ENCODE assay signal across 8 mouse cellular contexts in genomic region chr8:105936866-105937475, GRCm38 (mm10). TPM values are rescaled to one million over a fixed set of nuclear protein-coding genes. Genes with fewer than 3 reads are reported as not detected.
DNase-seq lines count a peak whose midpoint lies in the region; ATAC-seq and TF ChIP-seq lines count a peak whose summit lies in the region.

No protein-coding gene starts in this region.

- peaks cover 65% of the 10 kb centered on the region for H3K4me1 ChIP-seq in erythroblast, embryonic 14.5 days (ENCODE audit: control insufficient read depth)
- peaks cover 21% of the 10 kb centered on the region for H3K4me1 ChIP-seq in heart, embryonic 12.5 days (replicated peaks)
- H3K4me1 ChIP-seq in kidney, postnatal 0 days (replicated peaks; ENCODE audit: insufficient read depth, low read length) = peaks cover 8% of the 10 kb centered on the region; the same call in 1 of the 2 replicates
- peaks cover 28% of the 10 kb centered on the region for H3K4me1 ChIP-seq in liver, embryonic 11.5 days (replicated peaks; ENCODE audit: control insufficient read depth, insufficient read depth, low read length)
- no peaks in the 10 kb centered on the region for H3K4me1 ChIP-seq in stomach, embryonic 14.5 days (ENCODE audit: control insufficient read depth, insufficient read depth, low read length)

- no peaks in the 10 kb centered on the region for H3K27me3 ChIP-seq in erythroblast, embryonic 14.5 days (ENCODE audit: control insufficient read depth)
- H3K27me3 ChIP-seq in heart, embryonic 12.5 days (replicated peaks) = no peaks in the 10 kb centered on the region
- no peaks in the 10 kb centered on the region for H3K27me3 ChIP-seq in kidney, postnatal 0 days (ENCODE audit: insufficient read depth, low read length)
- no peaks in the 10 kb centered on the region for H3K27me3 ChIP-seq in liver, embryonic 11.5 days (replicated peaks; ENCODE audit: control insufficient read depth, insufficient read depth, low read length)
- H3K27me3 ChIP-seq in stomach, embryonic 14.5 days (ENCODE audit: control insufficient read depth, insufficient read depth, low read length) = no peaks in the 10 kb centered on the region

- H3K36me3 ChIP-seq in erythroblast, embryonic 14.5 days (ENCODE audit: control insufficient read depth) = peaks cover 42% of the 10 kb centered on the region
- peaks cover 37% of the 10 kb centered on the region for H3K36me3 ChIP-seq in heart, embryonic 12.5 days
- H3K36me3 ChIP-seq in kidney, postnatal 0 days (ENCODE audit: insufficient read depth, low read length) = peaks cover 5% of the 10 kb centered on the region; the same call in 1 of the 2 replicates
- peaks cover 20% of the 10 kb centered on the region for H3K36me3 ChIP-seq in liver, embryonic 11.5 days (ENCODE audit: control insufficient read depth, insufficient read depth, low read length)
- peaks cover 9% of the 10 kb centered on the region for H3K36me3 ChIP-seq in stomach, embryonic 14.5 days (ENCODE audit: control insufficient read depth, insufficient read depth, low read length)

- peak; percentile 31; the same call in 1 of the 2 replicates for TF ChIP-seq POLR2A in brain, embryonic 14.5 days (IDR thresholded peaks at IDR 0.05; ENCODE audit: borderline replicate concordance, extremely low read depth, insufficient read depth, insufficient read length, poor library complexity, severe bottlenecking)

- peak overlapping the region; percentile 91 for H3K9ac ChIP-seq in heart, embryonic 12.5 days
- H3K9ac ChIP-seq in kidney, postnatal 0 days (ENCODE audit: low read depth, low read length) = peak overlapping the region; percentile 77
- peak overlapping the region; percentile 78 for H3K9ac ChIP-seq in liver, embryonic 11.5 days (ENCODE audit: low read depth, low read length)
- peak overlapping the region; percentile 43 for H3K9ac ChIP-seq in stomach, embryonic 14.5 days (replicated peaks; ENCODE audit: low read depth, low read length)

- peak; percentile 91 for ATAC-seq in heart, embryonic 12.5 days (ENCODE audit: insufficient number of reproducible peaks, low FRiP score)
- peak; percentile 91 for ATAC-seq in kidney, postnatal 0 days (replicated peaks; ENCODE audit: low FRiP score, low read depth)
- ATAC-seq in liver, embryonic 11.5 days (replicated peaks; ENCODE audit: low FRiP score) = peak; percentile 83
- ATAC-seq in stomach, embryonic 14.5 days (ENCODE audit: insufficient number of reproducible peaks, insufficient read depth, low FRiP score, low read depth) = peak; percentile 91

- H3K9me3 ChIP-seq in erythroblast, embryonic 14.5 days (ENCODE audit: control insufficient read depth, low read length) = no peaks in the 10 kb centered on the region
- H3K9me3 ChIP-seq in heart, embryonic 12.5 days (replicated peaks) = no peaks in the 10 kb centered on the region
- no peaks in the 10 kb centered on the region for H3K9me3 ChIP-seq in kidney, postnatal 0 days (replicated peaks; ENCODE audit: low read length)
- H3K9me3 ChIP-seq in liver, embryonic 11.5 days (ENCODE audit: control insufficient read depth, low read length) = no peaks in the 10 kb centered on the region; the same call in 1 of the 2 replicates
- no peaks in the 10 kb centered on the region for H3K9me3 ChIP-seq in stomach, embryonic 14.5 days (ENCODE audit: control insufficient read depth, low read depth, low read length)

- TF ChIP-seq CTCF in brain, embryonic 14.5 days (IDR thresholded peaks at IDR 0.05; ENCODE audit: borderline replicate concordance, extremely low read depth, insufficient read depth, insufficient read length) = no peak
- peak; percentile 17 for TF ChIP-seq CTCF in kidney, postnatal 0 days (IDR thresholded peaks at IDR 0.05; ENCODE audit: low read depth)

- peak overlapping the region; percentile 95 for H3K27ac ChIP-seq in heart, embryonic 12.5 days (ENCODE audit: poor library complexity, severe bottlenecking)
- peak overlapping the region; percentile 86 for H3K27ac ChIP-seq in kidney, postnatal 0 days
- H3K27ac ChIP-seq in liver, embryonic 11.5 days (ENCODE audit: low read depth, low read length) = peak overlapping the region; percentile 90
- peak overlapping the region; percentile 70 for H3K27ac ChIP-seq in stomach, embryonic 14.5 days (ENCODE audit: low read length)

- under 1% methylated on average over 30 of the region's 30 CpGs for WGBS in heart, embryonic 12.5 days
- under 1% methylated on average over 30 of the region's 30 CpGs for WGBS in kidney, postnatal 0 days
- 1% methylated on average over 30 of the region's 30 CpGs for WGBS in liver, embryonic 11.5 days
- under 1% methylated on average over 30 of the region's 30 CpGs for WGBS in stomach, embryonic 14.5 days

- DNase-seq in B cell, adult 2 months = peak; percentile 76 to 77
- DNase-seq in brain, embryonic 14.5 days (ENCODE audit: low read depth) = peak; percentile 96
- DNase-seq in kidney, postnatal 0 days (ENCODE audit: low spot score) = peak; percentile 98
- peak; percentile 86 for DNase-seq in liver, embryonic 11.5 days (ENCODE audit: low spot score)
- peak; percentile 67 for DNase-seq in naive thymus-derived CD4-positive, alpha-beta T cell, adult 2 months (ENCODE audit: low read depth)

- peak overlapping the region; percentile 86 for H3K4me2 ChIP-seq in heart, embryonic 12.5 days
- peak overlapping the region; percentile 93 for H3K4me2 ChIP-seq in kidney, postnatal 0 days (ENCODE audit: low read length)
- peak overlapping the region; percentile 92 for H3K4me2 ChIP-seq in liver, embryonic 11.5 days
- H3K4me2 ChIP-seq in stomach, embryonic 14.5 days (replicated peaks; ENCODE audit: low read depth, low read length) = peak overlapping the region; percentile 97

- peak overlapping the region; percentile 70 for H3K4me3 ChIP-seq in erythroblast, embryonic 14.5 days (replicated peaks)
- H3K4me3 ChIP-seq in heart, embryonic 12.5 days = peak overlapping the region; percentile 77
- H3K4me3 ChIP-seq in kidney, postnatal 0 days (replicated peaks; ENCODE audit: low read depth, low read length) = peak overlapping the region; percentile 83
- peak overlapping the region; percentile 85 for H3K4me3 ChIP-seq in liver, embryonic 11.5 days (ENCODE audit: low read depth, low read length)
- H3K4me3 ChIP-seq in stomach, embryonic 14.5 days (ENCODE audit: low read depth, low read length) = peak overlapping the region; percentile 65

RNA-seq across cellular contexts. Expression of gene Psmb10, which starts 1.3 kb away (rescaled TPM):
- polyA plus RNA-seq in brain, embryonic 14.5 days (2012; rRNA removed) = 51.6 and 64.8 TPM in 2 replicates
- polyA plus RNA-seq in erythroblast, embryonic 14.5 days (2012) = 3.2 and 4.6 TPM in 2 replicates
- polyA plus RNA-seq in heart, embryonic 12.5 days (2016; fragmentation: Nextera tagmentation; extraction: Ambion mirVana) = 45.2 and 49.1 TPM in 2 replicates
- polyA plus RNA-seq in kidney, postnatal 0 days (2015; fragmentation: Nextera tagmentation; extraction: Ambion mirVana) = 59.7 and 63.1 TPM in 2 replicates
- polyA plus RNA-seq in liver, embryonic 11.5 days (2014; fragmentation: Nextera tagmentation; extraction: Ambion mirVana) = 142 and 160 TPM in 2 replicates
- 40.0 and 42.6 TPM in 2 replicates for polyA plus RNA-seq in stomach, embryonic 14.5 days (2014; fragmentation: Nextera tagmentation; extraction: Ambion mirVana)

RNA-seq across cellular contexts. Expression of gene Ctrl, which starts 3.3 kb away (rescaled TPM):
- 7.8 and 10.2 TPM in 2 replicates for polyA plus RNA-seq in brain, embryonic 14.5 days (2012; rRNA removed)
- not detected in 2 replicates for polyA plus RNA-seq in erythroblast, embryonic 14.5 days (2012)
- polyA plus RNA-seq in heart, embryonic 12.5 days (2016; fragmentation: Nextera tagmentation; extraction: Ambion mirVana) = 0.73 and 1.1 TPM in 2 replicates
- polyA plus RNA-seq in kidney, postnatal 0 days (2015; fragmentation: Nextera tagmentation; extraction: Ambion mirVana) = 0.67 and 0.77 TPM in 2 replicates
- 1.9 and 3.0 TPM in 2 replicates for polyA plus RNA-seq in liver, embryonic 11.5 days (2014; fragmentation: Nextera tagmentation; extraction: Ambion mirVana)
- polyA plus RNA-seq in stomach, embryonic 14.5 days (2014; fragmentation: Nextera tagmentation; extraction: Ambion mirVana) = 0.67 and 0.98 TPM in 2 replicates

RNA-seq across cellular contexts. Expression of gene Lcat, which starts 6.2 kb away (rescaled TPM):
- 2.0 and 2.3 TPM in 2 replicates for polyA plus RNA-seq in brain, embryonic 14.5 days (2012; rRNA removed)
- 0.33 and 0.36 TPM in 2 replicates for polyA plus RNA-seq in erythroblast, embryonic 14.5 days (2012)
- polyA plus RNA-seq in heart, embryonic 12.5 days (2016; fragmentation: Nextera tagmentation; extraction: Ambion mirVana) = 2.0 and 2.3 TPM in 2 replicates
- polyA plus RNA-seq in kidney, postnatal 0 days (2015; fragmentation: Nextera tagmentation; extraction: Ambion mirVana) = 0.45 and 0.50 TPM in 2 replicates
- 32.1 and 32.7 TPM in 2 replicates for polyA plus RNA-seq in liver, embryonic 11.5 days (2014; fragmentation: Nextera tagmentation; extraction: Ambion mirVana)
- 1.6 and 2.1 TPM in 2 replicates for polyA plus RNA-seq in stomach, embryonic 14.5 days (2014; fragmentation: Nextera tagmentation; extraction: Ambion mirVana)

RNA-seq across cellular contexts. Expression of gene Slc12a4, which starts 28.9 kb away (rescaled TPM):
- 15.2 and 17.0 TPM in 2 replicates for polyA plus RNA-seq in brain, embryonic 14.5 days (2012; rRNA removed)
- 1.7 and 1.9 TPM in 2 replicates for polyA plus RNA-seq in erythroblast, embryonic 14.5 days (2012)
- 57.5 and 58.3 TPM in 2 replicates for polyA plus RNA-seq in heart, embryonic 12.5 days (2016; fragmentation: Nextera tagmentation; extraction: Ambion mirVana)
- 19.8 and 23.7 TPM in 2 replicates for polyA plus RNA-seq in kidney, postnatal 0 days (2015; fragmentation: Nextera tagmentation; extraction: Ambion mirVana)
- polyA plus RNA-seq in liver, embryonic 11.5 days (2014; fragmentation: Nextera tagmentation; extraction: Ambion mirVana) = 25.6 and 25.8 TPM in 2 replicates
- 38.1 and 39.3 TPM in 2 replicates for polyA plus RNA-seq in stomach, embryonic 14.5 days (2014; fragmentation: Nextera tagmentation; extraction: Ambion mirVana)

RNA-seq across cellular contexts. Expression of gene Pskh1, which starts 36.7 kb away (rescaled TPM):
- 23.6 and 26.8 TPM in 2 replicates for polyA plus RNA-seq in brain, embryonic 14.5 days (2012; rRNA removed)
- 0.79 and 1.4 TPM in 2 replicates for polyA plus RNA-seq in erythroblast, embryonic 14.5 days (2012)
- polyA plus RNA-seq in heart, embryonic 12.5 days (2016; fragmentation: Nextera tagmentation; extraction: Ambion mirVana) = 27.1 and 27.4 TPM in 2 replicates
- 30.6 and 33.7 TPM in 2 replicates for polyA plus RNA-seq in kidney, postnatal 0 days (2015; fragmentation: Nextera tagmentation; extraction: Ambion mirVana)
- polyA plus RNA-seq in liver, embryonic 11.5 days (2014; fragmentation: Nextera tagmentation; extraction: Ambion mirVana) = 21.4 and 22.8 TPM in 2 replicates
- 30.2 and 30.5 TPM in 2 replicates for polyA plus RNA-seq in stomach, embryonic 14.5 days (2014; fragmentation: Nextera tagmentation; extraction: Ambion mirVana)

Comparison
In these comparisons a context has a peak if more than half of its experiments do, and no peak if none do; other contexts are left out.
1. Peak in every context shown above with its lines: DNase-seq, ATAC-seq, H3K4me3 ChIP-seq and H3K27ac ChIP-seq.
2. RNA of gene Lcat, which starts 6.2 kb away (polyA plus RNA-seq): 32.1 to 32.7 TPM in liver, embryonic 11.5 days; 2.0 to 2.3 TPM in brain, embryonic 14.5 days, 2.0 to 2.3 TPM in heart, embryonic 12.5 days, 1.6 to 2.1 TPM in stomach, embryonic 14.5 days, 0.45 to 0.50 TPM in kidney, postnatal 0 days and 0.33 to 0.36 TPM in erythroblast, embryonic 14.5 days; every median in the first group is over 10 times any median in the second.